Mouse (Mus musculus): Measurements from ENCODE around the gene Camk2d. TPM values are rescaled to one million over a fixed set of nuclear protein-coding genes. Genes with fewer than 3 reads are reported as not detected.
A peak's percentile ranks its signal among the peaks of the same experiment; 100 is the strongest.

Gene Camk2d
- total and polyA plus RNA-seq, 3 experiments: 66.1 to 80.4 (median 77.3) TPM

DNA sequence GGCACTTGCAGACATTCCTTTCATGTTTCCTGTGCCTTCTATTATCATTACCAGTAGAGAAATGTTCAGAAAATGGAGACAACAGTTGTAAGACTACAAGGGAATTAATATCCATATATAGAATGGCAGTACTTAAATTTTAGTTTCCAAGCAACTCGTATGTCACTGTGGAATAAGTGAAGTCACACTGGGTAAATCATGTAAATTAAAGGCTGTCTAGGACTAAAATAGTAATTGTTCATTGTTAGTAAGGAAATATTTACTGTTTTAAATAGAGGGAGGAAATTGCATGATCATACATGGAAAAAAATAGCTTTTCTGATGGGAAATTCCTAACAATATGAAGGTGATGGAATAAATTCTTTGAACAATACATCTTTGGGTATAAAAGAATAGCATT lies 57.0 kb downstream of the Camk2d start:
- in situ Hi-C loops (cut with MboI; ENCODE audit: low pct_ligation_motif_present, low pct_unique_long_range_greater_than_20kb, low sequenced_read_pairs): no loop called here

DNA sequence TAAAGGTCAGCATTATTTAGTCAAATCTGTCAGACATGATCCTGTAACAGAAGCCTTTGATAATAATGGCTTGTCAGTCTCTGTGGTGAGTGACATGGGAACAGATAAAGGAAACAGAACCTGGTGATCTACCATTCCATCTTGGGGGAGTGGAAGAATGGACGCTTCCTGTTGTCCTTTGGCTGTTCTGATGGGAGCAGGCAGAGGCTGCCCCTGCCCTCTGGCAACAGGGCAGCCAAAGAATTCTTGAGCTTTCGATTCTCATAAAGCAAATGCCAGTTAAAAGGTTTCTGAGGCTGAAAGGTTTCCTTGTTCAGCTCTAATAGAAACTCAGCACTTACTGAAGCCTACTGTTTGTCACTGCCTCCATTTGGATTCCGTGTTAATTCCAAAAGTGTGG lies 60.1 kb downstream of the Camk2d start:
- Histone ChIP-seq H3K4me1 (ENCODE audit: control insufficient read depth in 1 of 2, insufficient read depth in 2 of 2) (peaks cover 18 to 86% of the 10 kb centered on the region in 2 experiments), H3K36me3 (replicated peaks in 1 of 2; ENCODE audit: control insufficient read depth in 1 of 2, insufficient read depth in 1 of 2, low read length in 1 of 2) (peaks cover 0 to 10% of the 10 kb centered on the region in 2 experiments), H3K4me3 (replicated peaks in 1 of 3; ENCODE audit: low read depth in 2 of 3, low read length in 2 of 3, poor library complexity in 1 of 3) (no peak overlapping the region), H3K27me3 (replicated peaks) (no peaks in the 10 kb centered on the region), H3K27ac (ENCODE audit: insufficient read depth, low read depth) (no peak overlapping the region), H3K9me3 (replicated peaks; ENCODE audit: low read length) (no peaks in the 10 kb centered on the region), H3K79me2 (replicated peaks; ENCODE audit: control insufficient read depth, extremely low read depth, insufficient read depth, poor library complexity, severe bottlenecking) (peaks cover 79% of the 10 kb centered on the region), H3K9ac (ENCODE audit: insufficient read depth, low read depth) (no peak overlapping the region), H3K4me2 (ENCODE audit: insufficient read depth, low read depth, poor library complexity, severe bottlenecking) (no peak overlapping the region)
- dilution Hi-C loops (cut with MboI; ENCODE audit: extremely low pct_ligation_motif_present, extremely low pct_unique_long_range_greater_than_20kb, low sequenced_read_pairs) (no loop called here), in situ Hi-C loops (cut with MboI; ENCODE audit: low pct_ligation_motif_present, low pct_unique_long_range_greater_than_20kb, low sequenced_read_pairs) (no loop called here)
- DNase-seq (ENCODE audit: extremely low read depth): no peak
- TF ChIP-seq HCFC1 (IDR thresholded peaks at IDR 0.05; ENCODE audit: low read depth, low read length): no peak
- TF ChIP-seq POLR2A (IDR thresholded peaks at IDR 0.05; ENCODE audit: low read depth, low read length): no peak
- TF ChIP-seq MAZ (IDR thresholded peaks at IDR 0.05; ENCODE audit: low read depth, low read length): no peak
- no peak for TF ChIP-seq NELFE (IDR thresholded peaks at IDR 0.05; ENCODE audit: low read depth, low read length)
- TF ChIP-seq TCF12 (IDR thresholded peaks at IDR 0.05; ENCODE audit: low read depth, low read length): no peak
- no peak for TF ChIP-seq BHLHE40 (IDR thresholded peaks at IDR 0.05; ENCODE audit: low read depth, low read length)
- TF ChIP-seq MAFK (IDR thresholded peaks at IDR 0.05; ENCODE audit: insufficient replicate concordance, low read length): no peak
- TF ChIP-seq IRF4 (IDR thresholded peaks at IDR 0.05; ENCODE audit: low read depth, low read length): no peak

More for the DNA sequence above, 57.0 kb downstream of the Camk2d start:
- peaks cover 80% of the 10 kb centered on the region for H3K79me2 ChIP-seq (replicated peaks; ENCODE audit: control insufficient read depth, extremely low read depth, insufficient read depth, poor library complexity, severe bottlenecking)
- H3K27me3 ChIP-seq (replicated peaks): no peaks in the 10 kb centered on the region
- TF ChIP-seq NRF1 (IDR thresholded peaks at IDR 0.05; ENCODE audit: low read depth, low read length): no peak
- TF ChIP-seq KAT2A (IDR thresholded peaks at IDR 0.05; ENCODE audit: insufficient replicate concordance, low read length): no peak
- TF ChIP-seq ZKSCAN1 (IDR thresholded peaks at IDR 0.05; ENCODE audit: borderline replicate concordance, low read depth, low read length): no peak
- no peak for TF ChIP-seq ETS1 (conservative IDR thresholded peaks at IDR 0.05; ENCODE audit: low read depth, low read length)
- peak; percentile 63; the same call in 1 of the 2 replicates for TF ChIP-seq MEF2A (IDR thresholded peaks at IDR 0.05; ENCODE audit: borderline replicate concordance, low read depth, low read length)
- no peak for TF ChIP-seq IRF4 (IDR thresholded peaks at IDR 0.05; ENCODE audit: low read depth, low read length)
- peak; percentile 13; the same call in 1 of the 2 replicates for TF ChIP-seq JUN (IDR thresholded peaks at IDR 0.05; ENCODE audit: insufficient read depth, low read depth, low read length)
- no peak for TF ChIP-seq ZC3H11A (IDR thresholded peaks at IDR 0.05; ENCODE audit: low read depth, low read length)
- no peak for TF ChIP-seq RCOR1 (conservative IDR thresholded peaks at IDR 0.05; ENCODE audit: low read depth, low read length)
- peak; percentile 22; the same call in 1 of the 2 replicates for TF ChIP-seq EP300 (IDR thresholded peaks at IDR 0.05; ENCODE audit: low read length)
- TF ChIP-seq ZMIZ1 (IDR thresholded peaks at IDR 0.05; ENCODE audit: low read depth, low read length): no peak
- DNase-seq (ENCODE audit: extremely low read depth): no peak
- H3K9me3 ChIP-seq (replicated peaks; ENCODE audit: low read length): no peaks in the 10 kb centered on the region
- H3K4me1 ChIP-seq (ENCODE audit: control insufficient read depth in 1 of 2, insufficient read depth in 2 of 2): peaks cover 18 to 83% of the 10 kb centered on the region in 2 experiments
- peak overlapping the region; percentile 74 for H3K9ac ChIP-seq (ENCODE audit: insufficient read depth, low read depth)
- dilution Hi-C loops (cut with MboI; ENCODE audit: extremely low pct_ligation_motif_present, extremely low pct_unique_long_range_greater_than_20kb, low sequenced_read_pairs): no loop called here
- peak overlapping the region; percentile 92; the same call in 1 of the 2 replicates for H3K4me2 ChIP-seq (ENCODE audit: insufficient read depth, low read depth, poor library complexity, severe bottlenecking)
- no peak overlapping the region; the same call in 1 of the 2 replicates for H3K27ac ChIP-seq (ENCODE audit: insufficient read depth, low read depth)
- no peak overlapping the region for H3K4me3 ChIP-seq (replicated peaks in 1 of 3; ENCODE audit: low read depth in 2 of 3, low read length in 2 of 3, poor library complexity in 1 of 3)
- H3K36me3 ChIP-seq (replicated peaks in 1 of 2; ENCODE audit: control insufficient read depth in 1 of 2, insufficient read depth in 1 of 2, low read length in 1 of 2): peaks cover 0 to 11% of the 10 kb centered on the region in 2 experiments

Data from CH12.LX (cell line).